Mouse (Mus musculus): Measurements from ENCODE around the gene Bdkrb2.

Gene Bdkrb2

GRCm38 (mm10) chr12:105562936-105563680 lies at the start of gene Bdkrb2:
Gene Bdkrb2, plus strand, starts transcription at chr12:105563226.
- ATAC-seq (ENCODE audit: insufficient number of reproducible peaks, low FRiP score, low TSS enrichment) = 0 out of 2 replicates have a peak, but pooled peaks have one; percentile 67

DNA sequence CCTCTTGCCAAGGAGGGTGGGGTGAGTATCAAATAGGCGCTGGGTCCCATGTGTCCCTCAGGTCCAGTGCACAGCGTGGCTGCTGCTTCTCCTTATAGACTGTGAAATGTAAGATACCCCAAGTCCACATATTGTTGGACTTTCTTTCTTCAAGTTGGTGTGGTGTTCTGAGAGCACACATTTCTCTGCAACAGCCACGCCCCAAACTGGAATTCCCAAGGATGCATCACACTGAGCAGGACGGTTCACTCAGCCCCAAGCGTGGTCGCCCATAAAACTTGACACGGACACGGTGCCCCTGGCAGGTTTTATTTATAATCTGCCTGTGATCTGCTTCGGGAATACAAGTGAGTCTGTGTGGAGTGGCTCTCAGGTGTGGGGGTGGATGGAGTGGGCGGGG lies 48.9 kb upstream of the Bdkrb2 start:
- ATAC-seq (ENCODE audit: insufficient number of reproducible peaks, low FRiP score, low TSS enrichment) = no peak

DNA sequence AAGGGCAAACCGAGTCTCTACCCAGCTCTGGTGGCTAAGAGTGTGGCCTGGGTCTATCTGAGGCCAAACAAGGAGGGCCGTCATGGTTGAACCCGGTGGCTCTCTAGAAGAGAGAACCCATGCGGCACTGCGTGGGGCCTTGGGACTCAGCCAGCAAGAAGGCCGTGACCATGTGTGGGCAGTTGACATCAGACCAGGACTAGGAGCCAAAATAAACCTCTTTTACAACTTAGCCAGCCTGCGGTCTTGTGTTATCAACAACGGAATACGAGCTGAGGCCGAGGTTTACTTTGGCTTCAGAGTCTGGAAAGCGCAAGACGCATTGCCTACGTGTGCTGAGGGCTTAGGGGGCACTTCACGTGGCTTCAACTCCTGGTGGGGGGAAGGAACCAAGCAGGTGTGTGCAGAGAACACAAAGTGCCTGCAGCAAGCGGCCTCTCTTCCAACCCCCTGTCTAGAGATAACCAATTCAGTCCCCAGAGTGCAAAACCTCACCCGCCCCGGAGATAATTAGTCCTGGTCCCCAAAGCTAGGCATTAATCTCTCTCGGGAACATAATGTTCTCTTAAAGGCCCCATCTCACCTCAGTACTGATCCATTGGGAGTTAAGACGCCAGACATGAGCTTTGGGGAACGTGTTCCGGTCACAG lies 45.9 kb upstream of the Bdkrb2 start:
- ATAC-seq (ENCODE audit: insufficient number of reproducible peaks, low FRiP score, low TSS enrichment) = no peak

DNA sequence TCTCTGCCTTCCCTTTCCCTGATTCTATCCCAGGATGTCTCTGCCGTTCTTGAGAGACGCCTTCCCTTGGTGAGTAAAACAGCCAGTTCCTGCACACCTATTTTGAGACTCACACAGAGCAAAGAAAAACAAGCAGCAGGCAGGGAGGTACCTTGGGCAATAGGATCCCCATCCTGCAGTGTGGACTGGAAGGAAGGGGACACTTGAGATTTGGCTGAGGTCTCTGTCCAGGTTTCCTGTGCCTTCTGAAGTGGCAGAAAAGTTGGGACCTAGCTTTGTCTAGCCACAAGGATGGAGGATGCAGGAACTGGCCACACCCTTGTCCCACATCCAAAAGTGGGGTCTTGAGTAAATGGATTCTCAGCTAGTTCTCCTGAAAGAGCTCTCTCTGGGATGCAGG lies 43.2 kb upstream of the Bdkrb2 start:
- ATAC-seq (ENCODE audit: insufficient number of reproducible peaks, low FRiP score, low TSS enrichment) = no peak

DNA sequence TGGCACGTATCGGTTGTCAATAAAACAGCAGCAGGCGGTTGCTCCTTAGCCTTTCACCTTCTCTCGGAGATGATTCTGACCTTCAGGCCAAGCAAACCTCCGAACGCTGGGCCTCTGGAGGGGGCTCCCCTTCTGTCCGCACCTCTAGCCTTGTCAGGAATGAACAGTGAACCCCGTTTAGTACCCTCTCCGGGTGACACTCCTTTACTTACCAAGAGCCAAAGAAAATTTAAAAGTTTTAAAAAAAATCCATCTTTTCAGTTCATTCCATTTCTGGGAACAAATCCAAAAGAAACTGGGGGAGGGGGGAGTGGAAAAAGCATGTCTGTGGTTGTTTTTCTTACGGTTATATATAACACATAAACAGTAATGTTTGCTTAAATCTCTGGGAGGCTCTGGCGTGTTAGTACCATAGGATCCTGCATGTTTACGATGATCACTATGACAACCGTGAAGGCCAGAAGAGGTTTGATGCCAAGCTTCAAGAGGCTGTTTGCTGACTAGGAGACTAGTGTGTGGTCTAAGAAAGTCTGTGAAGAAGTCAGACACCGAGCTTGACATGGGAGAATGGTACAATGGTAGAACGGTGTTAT lies 41.8 kb upstream of the Bdkrb2 start:
- ATAC-seq (ENCODE audit: insufficient number of reproducible peaks, low FRiP score, low TSS enrichment) = no peak

GRCm38 (mm10) chr12:105523737-105524136 lies 39.3 kb upstream of the Bdkrb2 start:
- ATAC-seq (ENCODE audit: insufficient number of reproducible peaks, low FRiP score, low TSS enrichment) = no peak

- ATAC-seq (ENCODE audit: insufficient number of reproducible peaks, low FRiP score, low TSS enrichment) = no peak
Observed at GRCm38 (mm10) chr12:105526186-105526585, 36.8 kb upstream of the Bdkrb2 start.

DNA sequence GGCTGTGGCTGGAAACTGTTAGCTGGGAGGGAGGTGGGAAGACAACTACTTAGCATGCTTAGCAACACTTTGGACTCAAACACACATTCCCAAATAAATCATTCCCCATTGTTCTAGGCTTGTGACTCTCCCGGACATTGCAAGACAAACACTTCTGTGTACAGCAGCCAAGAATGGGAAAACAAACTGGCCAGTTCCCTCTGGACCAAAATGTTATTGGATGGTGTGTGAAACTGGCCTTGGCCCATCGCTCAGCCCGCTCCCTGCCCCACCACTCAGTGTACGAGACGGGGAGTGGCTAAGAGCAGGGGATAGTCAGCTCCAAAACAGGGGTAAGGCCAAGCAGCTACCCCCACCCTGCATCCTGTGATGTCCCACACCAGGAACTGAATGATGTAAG lies 36.2 kb upstream of the Bdkrb2 start:
- ATAC-seq (ENCODE audit: insufficient number of reproducible peaks, low FRiP score, low TSS enrichment) = peak; percentile 63; the same call in 1 of the 2 replicates

DNA sequence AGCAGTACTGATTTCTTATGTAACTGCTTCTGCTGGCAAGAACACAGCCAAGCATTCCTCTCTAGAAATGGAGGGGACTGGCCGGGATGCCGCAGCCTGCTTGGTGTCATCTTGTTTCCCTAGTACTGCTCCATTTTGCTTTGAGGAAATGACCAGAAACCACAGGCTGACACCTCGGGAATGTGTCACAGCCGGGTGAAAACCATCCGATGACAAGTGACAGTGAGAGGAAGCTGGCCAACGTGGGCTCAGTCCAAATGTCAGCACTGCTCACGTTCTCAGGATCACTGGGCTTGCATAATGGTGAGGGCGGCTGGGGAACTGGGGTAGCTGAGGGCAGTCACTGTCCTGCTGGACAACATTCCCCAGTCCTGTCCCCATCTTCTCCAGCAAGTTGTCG lies 33.5 kb upstream of the Bdkrb2 start:
- ATAC-seq (ENCODE audit: insufficient number of reproducible peaks, low FRiP score, low TSS enrichment) = no peak

DNA sequence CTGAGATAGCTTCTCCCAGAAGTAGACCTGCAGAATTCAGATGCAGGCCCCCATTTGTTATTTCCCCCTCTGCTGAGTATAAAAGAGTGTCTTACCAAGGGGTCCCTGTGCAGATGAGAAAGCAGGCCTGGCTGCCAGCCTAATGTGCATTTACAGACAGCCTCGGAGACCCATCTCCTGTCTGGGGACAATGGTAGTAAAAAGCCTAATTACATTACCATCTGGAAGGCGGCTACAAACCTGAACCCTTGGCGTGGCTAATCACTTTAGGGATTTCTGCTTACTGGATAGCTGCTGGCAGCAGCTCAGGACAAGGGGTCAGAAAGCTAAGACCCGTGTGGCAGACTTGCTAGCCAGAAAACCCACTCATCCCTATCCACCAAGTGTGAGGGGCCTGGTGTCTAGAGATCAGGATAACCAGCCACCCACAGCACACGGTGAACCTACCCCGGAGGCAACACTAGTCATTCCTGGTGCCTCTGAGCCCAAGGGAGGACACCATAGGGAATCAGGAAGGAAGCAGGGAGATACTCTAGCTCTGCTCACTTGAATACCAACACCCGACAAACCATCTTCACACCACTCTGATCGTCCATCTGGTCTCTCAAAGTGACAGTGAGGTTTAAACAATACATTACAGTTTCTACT lies 31.2 kb upstream of the Bdkrb2 start:
- no peak for ATAC-seq (ENCODE audit: insufficient number of reproducible peaks, low FRiP score, low TSS enrichment)

GRCm38 (mm10) chr12:105534842-105535241 lies 28.2 kb upstream of the Bdkrb2 start:
- ATAC-seq (ENCODE audit: insufficient number of reproducible peaks, low FRiP score, low TSS enrichment) = no peak

GRCm38 (mm10) chr12:105535968-105536760 lies 26.9 kb upstream of the Bdkrb2 start:
- no peak for ATAC-seq (ENCODE audit: insufficient number of reproducible peaks, low FRiP score, low TSS enrichment)

GRCm38 (mm10) chr12:105537162-105537561 lies 25.9 kb upstream of the Bdkrb2 start:
- ATAC-seq (ENCODE audit: insufficient number of reproducible peaks, low FRiP score, low TSS enrichment) = no peak

DNA sequence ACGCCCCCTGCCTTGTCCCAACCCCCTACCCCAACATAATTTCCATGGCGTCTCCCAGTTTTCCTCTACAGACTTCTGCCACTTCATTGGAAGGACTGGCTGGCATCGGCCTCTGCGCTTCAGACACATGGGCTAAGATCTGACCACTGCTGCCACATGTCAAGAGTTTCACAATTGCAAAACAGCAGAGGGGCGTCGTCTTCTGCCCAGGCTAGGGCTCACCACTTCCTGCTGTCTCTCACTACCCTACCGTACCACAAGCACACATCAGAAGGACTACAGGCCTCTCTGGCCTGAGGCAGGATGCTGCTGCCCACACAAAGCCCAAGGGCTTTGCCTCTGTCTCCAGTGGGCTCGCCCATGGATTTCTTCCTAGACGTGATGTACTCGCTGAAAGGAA lies 23.4 kb upstream of the Bdkrb2 start:
- ATAC-seq (ENCODE audit: insufficient number of reproducible peaks, low FRiP score, low TSS enrichment) = no peak

- no peak for ATAC-seq (ENCODE audit: insufficient number of reproducible peaks, low FRiP score, low TSS enrichment)
Observed at GRCm38 (mm10) chr12:105541590-105542402, 21.2 kb upstream of the Bdkrb2 start.

- no peak for ATAC-seq (ENCODE audit: insufficient number of reproducible peaks, low FRiP score, low TSS enrichment)
Observed at GRCm38 (mm10) chr12:105542513-105542912, 20.5 kb upstream of the Bdkrb2 start.

DNA sequence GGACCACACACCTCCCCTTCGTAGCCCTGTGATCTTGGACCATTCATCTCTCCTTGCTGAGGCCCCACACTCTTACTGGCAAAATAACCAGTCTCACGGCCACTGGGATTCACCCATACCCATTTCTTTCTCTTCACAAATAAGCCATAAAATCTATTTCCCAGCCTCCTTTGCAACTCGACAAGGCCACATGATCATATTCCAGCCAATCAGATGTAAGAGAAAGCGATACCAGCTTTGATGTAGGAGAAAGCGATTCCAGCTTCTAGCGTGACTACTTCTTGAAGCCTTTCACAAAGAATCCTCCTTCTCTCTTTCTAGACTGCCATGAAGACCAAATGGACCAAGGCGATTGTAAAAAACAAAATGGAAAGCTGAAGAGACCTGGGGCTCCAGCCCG lies 19.9 kb upstream of the Bdkrb2 start:
- ATAC-seq (ENCODE audit: insufficient number of reproducible peaks, low FRiP score, low TSS enrichment) = no peak

- ATAC-seq (ENCODE audit: insufficient number of reproducible peaks, low FRiP score, low TSS enrichment) = no peak
Observed at GRCm38 (mm10) chr12:105543751-105544150, 19.3 kb upstream of the Bdkrb2 start.

GRCm38 (mm10) chr12:105544872-105545271 lies 18.2 kb upstream of the Bdkrb2 start:
- no peak for ATAC-seq (ENCODE audit: insufficient number of reproducible peaks, low FRiP score, low TSS enrichment)
